Mouse (Mus musculus) CH12.LX (cell line): ENCODE data around the gene Arl4c.

ENCODE experiments used
- CTCF ChIP-seq, 2 experiments: IDR thresholded peaks in 1 of 2; conservative IDR thresholded peaks in 1 of 2; 2 replicates each; pipeline ENCODE4 v1.5.1; 2011 to 2012; ENCODE audit warnings: low read depth in 2 of 2, low read length in 2 of 2, improper control_type of control experiment in 1 of 2, inconsistent platforms in 1 of 2, mild to moderate bottlenecking in 1 of 2, moderate library complexity in 1 of 2
- JUND ChIP-seq: conservative IDR thresholded peaks from 2 replicates; pipeline ENCODE4 v1.6.1; 2011; ENCODE audit warnings: low read depth, low read length, improper control_type of control experiment
- KAT2A ChIP-seq: IDR thresholded peaks from 2 replicates; pipeline ENCODE4 v1.6.1; 2012; ENCODE audit warnings: low read length, improper control_type of control experiment, inconsistent platforms; ENCODE audit not compliant: insufficient replicate concordance
- NRF1 ChIP-seq: IDR thresholded peaks from 2 replicates; pipeline ENCODE4 v1.6.1; 2014; ENCODE audit warnings: low read depth, mild to moderate bottlenecking, inconsistent platforms, low read length, improper control_type of control experiment, moderate library complexity

DNA sequence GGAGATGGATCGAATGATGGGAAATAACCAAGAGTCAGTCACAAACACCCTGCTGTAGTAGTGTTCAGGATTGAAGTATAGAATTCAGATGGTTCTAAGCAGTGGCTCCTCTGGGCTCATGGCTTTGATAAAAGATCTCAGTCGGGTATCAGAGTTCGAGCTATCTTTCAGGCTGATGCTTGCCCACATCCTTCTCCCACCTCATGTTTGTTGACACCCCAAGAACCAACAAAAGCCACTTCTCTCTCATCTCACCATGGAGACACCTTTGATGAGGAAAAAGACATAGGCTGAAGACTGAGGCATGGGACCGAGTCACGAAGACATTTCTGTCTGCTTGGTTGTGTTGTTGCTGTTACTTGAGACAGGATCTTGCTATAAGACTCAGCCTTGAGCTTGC lies 57.6 kb downstream of the Arl4c start:
- TF ChIP-seq KAT2A (no peak), CTCF (conservative IDR thresholded peaks at IDR 0.05 in 1 of 2, IDR thresholded peaks at IDR 0.05 in 1 of 2; ENCODE audit: low read depth in 2 of 2, low read length in 2 of 2) (no peak), JUND (no peak), NRF1 (no peak)
